Mouse (Mus musculus): Measurements from ENCODE around the gene Tom1l2. TPM values are rescaled to one million over a fixed set of nuclear protein-coding genes. Genes with fewer than 3 reads are reported as not detected.
A peak's percentile ranks its signal among the peaks of the same experiment; 100 is the strongest.

Tom1l2 gene
- polyA plus RNA-seq (2015; fragmentation: Nextera tagmentation; extraction: Ambion mirVana) = 5.7 and 6.8 TPM in 2 replicates

DNA sequence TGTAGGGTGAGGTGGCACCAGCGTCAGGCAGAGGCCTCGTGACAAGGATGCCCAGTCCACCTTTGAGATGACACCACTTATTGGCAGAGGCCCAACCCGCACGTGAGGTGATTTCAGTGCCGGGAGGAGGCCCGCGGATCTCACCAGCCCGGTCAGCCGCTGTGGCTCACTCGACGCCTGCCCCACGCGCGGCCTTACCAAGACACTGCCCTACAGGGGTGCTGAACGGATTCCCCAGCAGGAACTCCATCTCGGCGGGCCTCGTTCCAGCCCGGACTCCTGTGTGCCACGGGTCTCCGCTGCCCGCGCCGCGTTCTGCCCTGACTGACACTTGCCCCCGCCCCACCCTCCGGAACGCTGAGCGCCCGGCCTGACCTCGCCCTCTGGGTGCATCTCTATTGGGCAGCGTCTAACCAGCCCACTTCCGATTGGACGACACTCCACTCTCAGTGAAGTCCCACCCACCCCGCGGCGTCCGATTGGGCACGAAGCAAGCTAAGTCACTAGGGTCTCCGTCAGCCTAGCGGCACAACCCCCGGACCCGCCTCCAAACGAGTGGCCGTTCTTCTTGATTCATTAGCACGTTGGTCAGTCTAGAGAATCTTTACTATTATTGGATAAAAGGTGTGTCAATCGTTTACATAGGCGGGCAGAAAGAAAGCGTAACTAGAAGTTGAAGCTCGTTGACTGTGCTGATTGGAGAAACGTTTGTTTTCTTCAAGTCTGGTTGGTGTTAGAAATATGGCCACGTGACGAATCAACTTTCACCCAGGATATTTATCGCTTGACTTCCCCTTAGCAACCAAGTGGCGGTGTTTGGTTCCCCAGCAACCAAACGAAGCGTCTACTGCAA is at the start of gene Tom1l2, which contains the start of gene Drc3:
Tom1l2 (minus strand) TSS at position 347 of the 853 bp plus-strand sequence.
Drc3 (plus strand) TSS at position 771 of the 853 bp plus-strand sequence.
- peak; percentile 98 for ATAC-seq (ENCODE audit: low read depth)
- no peaks in the 10 kb centered on the region for H3K27me3 ChIP-seq (ENCODE audit: control insufficient read depth, insufficient read depth, low read depth, low read length)
- no peaks in the 10 kb centered on the region for H3K9me3 ChIP-seq (replicated peaks; ENCODE audit: control insufficient read depth, low read length)
- peak within 1 kb of the TSS; percentile 85 for H3K9ac ChIP-seq (ENCODE audit: low read depth, low read length)
- peaks cover 18% of the 10 kb centered on the region for H3K4me1 ChIP-seq (ENCODE audit: control insufficient read depth, low read depth, low read length)
- peak within 1 kb of the TSS; percentile 95 for H3K4me2 ChIP-seq (ENCODE audit: low read depth, low read length)
- H3K36me3 ChIP-seq (ENCODE audit: control insufficient read depth, insufficient read depth) = no peaks in the 10 kb centered on the region
- peak within 1 kb of the TSS; percentile 78 for H3K27ac ChIP-seq (ENCODE audit: low read length)
- under 1% methylated on average over 57 of the region's 57 CpGs for WGBS (ENCODE audit: insufficient replicate concordance)
- peak within 1 kb of the TSS; percentile 83 for H3K4me3 ChIP-seq (ENCODE audit: low read depth, low read length)

DNA sequence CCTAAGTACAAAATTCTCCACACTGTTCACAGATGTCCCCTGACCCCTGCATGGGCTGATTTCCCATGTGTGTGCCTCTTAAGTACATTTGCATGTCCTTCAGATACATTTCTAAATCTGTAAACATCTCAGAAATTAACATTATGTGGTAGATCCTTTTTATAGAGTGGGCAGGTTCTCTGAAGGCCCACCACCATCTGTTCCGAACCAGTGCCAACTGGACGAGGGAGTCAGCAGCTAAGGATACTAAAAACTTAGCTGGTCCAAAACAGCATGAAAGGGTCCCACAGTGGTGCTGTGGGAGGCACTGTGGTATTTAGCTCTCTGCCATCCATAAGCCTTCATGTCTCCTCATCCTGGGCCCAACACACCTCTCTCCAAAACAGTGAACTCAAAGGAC is 44.5 kb upstream of the Tom1l2 start:
- Histone ChIP-seq H3K9ac (ENCODE audit: low read depth, low read length) (no peak overlapping the region), H3K4me2 (ENCODE audit: low read depth, low read length) (no peak overlapping the region), H3K27me3 (ENCODE audit: control insufficient read depth, insufficient read depth, low read depth, low read length) (no peaks in the 10 kb centered on the region), H3K4me3 (ENCODE audit: low read depth, low read length) (no peak overlapping the region), H3K9me3 (replicated peaks; ENCODE audit: control insufficient read depth, low read length) (no peaks in the 10 kb centered on the region), H3K27ac (ENCODE audit: low read length) (no peak overlapping the region), H3K36me3 (ENCODE audit: control insufficient read depth, insufficient read depth) (peaks cover 8% of the 10 kb centered on the region), H3K4me1 (ENCODE audit: control insufficient read depth, low read depth, low read length) (no peaks in the 10 kb centered on the region)
- ATAC-seq (ENCODE audit: low read depth) = no peak
- WGBS (ENCODE audit: insufficient replicate concordance) = 63% methylated on average over 2 of the region's 2 CpGs

DNA sequence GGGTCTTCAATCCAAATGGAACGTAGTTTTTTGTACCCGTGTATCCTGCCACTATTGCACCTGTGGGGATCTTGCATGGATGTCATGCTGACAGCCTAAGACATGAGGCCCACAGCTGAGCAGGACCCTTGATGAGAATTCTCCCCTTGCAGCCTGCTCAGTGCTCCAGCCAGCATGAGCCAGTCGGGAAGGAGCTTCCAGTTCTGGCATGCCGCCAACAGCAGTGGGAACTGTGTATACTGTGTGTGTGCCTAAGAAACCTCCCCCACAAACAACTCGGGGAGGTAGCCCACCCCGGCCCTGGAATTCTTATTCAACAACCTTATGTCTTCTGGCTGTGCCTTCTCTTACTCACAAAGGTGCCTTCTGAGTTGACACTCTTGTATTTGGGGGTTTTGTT is 43.8 kb upstream of the Tom1l2 start:
- Histone ChIP-seq H3K27ac (ENCODE audit: low read length) (no peak overlapping the region), H3K9me3 (replicated peaks; ENCODE audit: control insufficient read depth, low read length) (no peaks in the 10 kb centered on the region), H3K9ac (ENCODE audit: low read depth, low read length) (no peak overlapping the region), H3K4me3 (ENCODE audit: low read depth, low read length) (no peak overlapping the region), H3K4me2 (ENCODE audit: low read depth, low read length) (no peak overlapping the region), H3K4me1 (ENCODE audit: control insufficient read depth, low read depth, low read length) (no peaks in the 10 kb centered on the region), H3K27me3 (ENCODE audit: control insufficient read depth, insufficient read depth, low read depth, low read length) (no peaks in the 10 kb centered on the region), H3K36me3 (ENCODE audit: control insufficient read depth, insufficient read depth) (peaks cover 8% of the 10 kb centered on the region)
- ATAC-seq (ENCODE audit: low read depth) = no peak
- 58% methylated on average over 6 of the region's 6 CpGs for WGBS (ENCODE audit: insufficient replicate concordance)

DNA sequence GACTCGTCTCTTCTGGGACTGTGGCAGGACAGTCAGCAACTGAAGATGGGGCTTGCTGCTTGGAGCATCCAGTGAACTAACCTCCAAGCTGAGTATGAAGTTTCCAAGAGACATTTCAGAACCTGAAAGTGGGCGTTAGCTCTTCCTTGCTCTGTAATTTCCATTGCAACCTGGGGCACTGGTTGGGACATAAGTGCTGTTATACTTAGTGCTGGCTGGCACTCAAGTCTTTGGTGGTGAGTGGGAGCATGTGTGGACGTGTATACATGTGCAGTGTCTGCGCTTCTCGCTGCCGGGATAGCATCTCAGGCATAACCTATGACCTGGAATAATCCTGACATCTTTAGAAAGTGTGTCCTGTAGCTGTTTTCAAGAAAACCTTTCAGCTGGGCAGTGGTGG is 38.6 kb upstream of the Tom1l2 start:
- Histone ChIP-seq H3K4me3 (ENCODE audit: low read depth, low read length) (no peak overlapping the region), H3K9me3 (replicated peaks; ENCODE audit: control insufficient read depth, low read length) (no peaks in the 10 kb centered on the region), H3K27ac (ENCODE audit: low read length) (no peak overlapping the region), H3K9ac (ENCODE audit: low read depth, low read length) (no peak overlapping the region), H3K36me3 (ENCODE audit: control insufficient read depth, insufficient read depth) (no peaks in the 10 kb centered on the region), H3K4me2 (ENCODE audit: low read depth, low read length) (no peak overlapping the region), H3K27me3 (ENCODE audit: control insufficient read depth, insufficient read depth, low read depth, low read length) (no peaks in the 10 kb centered on the region), H3K4me1 (ENCODE audit: control insufficient read depth, low read depth, low read length) (no peaks in the 10 kb centered on the region)
- WGBS (ENCODE audit: insufficient replicate concordance) = 68% methylated on average over 6 of the region's 6 CpGs
- no peak for ATAC-seq (ENCODE audit: low read depth)

DNA sequence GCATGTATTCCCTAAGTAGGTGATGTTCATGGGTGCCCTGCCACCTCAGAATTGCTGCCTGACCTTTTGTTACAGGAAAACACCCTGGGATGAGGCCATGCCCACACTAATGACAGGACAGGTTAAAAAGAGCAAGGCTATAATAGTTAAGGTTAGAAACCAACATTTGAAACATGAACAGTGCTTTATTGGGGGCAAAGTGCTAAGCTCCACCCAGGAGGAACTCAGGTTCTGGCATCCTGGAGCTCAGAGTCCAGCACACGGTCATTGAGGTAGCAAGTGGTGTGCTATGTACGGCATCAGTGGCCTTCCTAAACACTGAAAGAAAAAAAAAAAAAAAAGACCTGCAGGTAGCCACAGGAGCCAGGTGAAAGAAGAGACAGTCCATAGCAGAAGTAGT is 35.2 kb upstream of the Tom1l2 start:
- WGBS (ENCODE audit: insufficient replicate concordance) = 63% methylated on average over 2 of the region's 2 CpGs
- Histone ChIP-seq H3K4me1 (ENCODE audit: control insufficient read depth, low read depth, low read length) (no peaks in the 10 kb centered on the region), H3K9me3 (replicated peaks; ENCODE audit: control insufficient read depth, low read length) (no peaks in the 10 kb centered on the region), H3K27me3 (ENCODE audit: control insufficient read depth, insufficient read depth, low read depth, low read length) (peaks cover 3% of the 10 kb centered on the region; the same call in 1 of the 2 replicates), H3K9ac (ENCODE audit: low read depth, low read length) (no peak overlapping the region), H3K4me2 (ENCODE audit: low read depth, low read length) (no peak overlapping the region), H3K4me3 (ENCODE audit: low read depth, low read length) (no peak overlapping the region), H3K36me3 (ENCODE audit: control insufficient read depth, insufficient read depth) (no peaks in the 10 kb centered on the region), H3K27ac (ENCODE audit: low read length) (no peak overlapping the region)
- no peak for ATAC-seq (ENCODE audit: low read depth)

DNA sequence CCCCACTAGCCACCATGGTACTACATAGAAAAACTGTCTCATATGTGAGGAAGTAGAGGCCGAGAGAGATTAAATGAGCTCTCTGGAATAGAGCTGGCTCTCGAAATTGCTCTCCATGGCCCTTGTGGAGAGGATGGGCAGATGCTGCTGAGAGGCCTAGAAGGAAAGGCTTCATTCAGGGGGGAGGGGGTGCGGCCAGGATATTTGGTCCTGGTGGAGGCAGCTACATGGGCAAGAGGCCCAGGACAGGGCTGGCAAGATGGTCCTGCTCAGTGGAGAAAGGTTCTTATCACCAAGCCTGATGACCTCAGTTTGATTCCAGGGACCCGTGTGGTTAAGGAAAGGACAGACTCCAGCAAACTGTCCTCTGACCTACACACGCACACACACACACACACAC is 33.2 kb upstream of the Tom1l2 start:
- H3K4me2 ChIP-seq (ENCODE audit: low read depth, low read length) = no peak overlapping the region
- H3K9ac ChIP-seq (ENCODE audit: low read depth, low read length) = no peak overlapping the region
- 59% methylated on average over 5 of the region's 5 CpGs for WGBS (ENCODE audit: insufficient replicate concordance)

DNA sequence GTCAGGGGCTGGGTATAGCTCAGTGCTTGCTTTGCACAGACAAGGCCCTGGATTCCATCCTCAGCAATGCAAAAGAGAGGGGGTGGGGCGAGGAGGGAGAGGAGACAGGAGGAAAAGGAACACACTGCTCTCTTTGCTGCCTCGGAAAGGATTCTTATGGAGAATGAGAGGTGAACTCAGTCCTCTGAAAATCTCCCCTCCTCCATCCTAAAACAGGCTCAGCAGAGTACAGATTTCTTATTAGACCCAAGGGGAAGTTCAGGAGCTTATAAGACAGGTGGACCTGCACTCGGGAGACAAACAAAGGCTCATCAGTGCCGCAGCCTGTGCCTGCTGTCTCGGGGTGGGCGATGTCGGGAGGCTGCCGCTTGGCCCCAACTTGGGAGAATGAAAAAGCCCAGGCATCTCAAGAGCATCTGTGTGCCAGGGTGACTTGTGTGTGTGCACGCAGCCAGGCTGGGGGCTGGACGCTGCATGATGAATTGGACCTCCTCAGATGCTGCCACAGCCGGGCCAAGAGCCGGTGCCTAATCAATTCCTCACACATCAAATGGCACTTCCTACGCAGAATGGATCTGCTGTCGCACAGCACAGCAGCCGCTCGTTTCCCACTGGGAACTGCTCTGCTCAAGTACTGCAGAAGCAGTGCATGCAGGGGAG is 32.2 kb upstream of the Tom1l2 start:
- H3K4me2 ChIP-seq (ENCODE audit: low read depth, low read length) = no peak overlapping the region
- H3K4me1 ChIP-seq (ENCODE audit: control insufficient read depth, low read depth, low read length) = no peaks in the 10 kb centered on the region
- no peak overlapping the region for H3K27ac ChIP-seq (ENCODE audit: low read length)
- no peak overlapping the region for H3K4me3 ChIP-seq (ENCODE audit: low read depth, low read length)
- no peaks in the 10 kb centered on the region for H3K36me3 ChIP-seq (ENCODE audit: control insufficient read depth, insufficient read depth)
- WGBS (ENCODE audit: insufficient replicate concordance) = 22% methylated on average over 16 of the region's 16 CpGs
- H3K9me3 ChIP-seq (replicated peaks; ENCODE audit: control insufficient read depth, low read length) = no peaks in the 10 kb centered on the region
- peaks cover 3% of the 10 kb centered on the region; the same call in 1 of the 2 replicates for H3K27me3 ChIP-seq (ENCODE audit: control insufficient read depth, insufficient read depth, low read depth, low read length)
- H3K9ac ChIP-seq (ENCODE audit: low read depth, low read length) = no peak overlapping the region
- no peak for ATAC-seq (ENCODE audit: low read depth)

More for the DNA sequence above, 33.2 kb upstream of the Tom1l2 start:
- Histone ChIP-seq H3K36me3 (ENCODE audit: control insufficient read depth, insufficient read depth) (no peaks in the 10 kb centered on the region), H3K9me3 (replicated peaks; ENCODE audit: control insufficient read depth, low read length) (no peaks in the 10 kb centered on the region), H3K4me3 (ENCODE audit: low read depth, low read length) (no peak overlapping the region), H3K27ac (ENCODE audit: low read length) (no peak overlapping the region), H3K4me1 (ENCODE audit: control insufficient read depth, low read depth, low read length) (no peaks in the 10 kb centered on the region), H3K27me3 (ENCODE audit: control insufficient read depth, insufficient read depth, low read depth, low read length) (peaks cover 3% of the 10 kb centered on the region; the same call in 1 of the 2 replicates)
- ATAC-seq (ENCODE audit: low read depth) = no peak

DNA sequence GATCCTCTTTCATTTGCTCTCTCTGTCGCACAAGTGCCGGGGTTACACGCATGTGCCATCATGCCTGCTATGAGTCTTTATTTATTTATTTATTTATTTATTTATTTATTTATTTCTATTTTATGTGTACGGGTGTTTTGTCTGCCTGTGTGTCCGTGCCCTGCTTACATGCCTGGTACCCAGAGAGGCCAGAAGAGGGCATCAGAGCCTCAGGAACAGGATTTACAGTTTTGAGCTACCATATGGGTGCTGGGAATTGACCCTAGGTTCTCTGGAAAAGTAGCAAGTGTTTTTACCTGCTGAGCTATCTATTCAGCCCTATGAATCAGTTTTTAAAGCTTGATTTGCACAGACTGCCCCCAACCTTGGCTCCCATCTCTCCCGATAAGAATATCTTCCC is 30.8 kb upstream of the Tom1l2 start:
- Histone ChIP-seq H3K4me1 (ENCODE audit: control insufficient read depth, low read depth, low read length) (no peaks in the 10 kb centered on the region), H3K4me2 (ENCODE audit: low read depth, low read length) (no peak overlapping the region), H3K27ac (ENCODE audit: low read length) (no peak overlapping the region), H3K27me3 (ENCODE audit: control insufficient read depth, insufficient read depth, low read depth, low read length) (peaks cover 3% of the 10 kb centered on the region; the same call in 1 of the 2 replicates), H3K4me3 (ENCODE audit: low read depth, low read length) (no peak overlapping the region), H3K36me3 (ENCODE audit: control insufficient read depth, insufficient read depth) (no peaks in the 10 kb centered on the region), H3K9me3 (replicated peaks; ENCODE audit: control insufficient read depth, low read length) (no peaks in the 10 kb centered on the region), H3K9ac (ENCODE audit: low read depth, low read length) (no peak overlapping the region)
- ATAC-seq (ENCODE audit: low read depth) = no peak
- 70% methylated on average over 6 of the region's 6 CpGs for WGBS (ENCODE audit: insufficient replicate concordance)

DNA sequence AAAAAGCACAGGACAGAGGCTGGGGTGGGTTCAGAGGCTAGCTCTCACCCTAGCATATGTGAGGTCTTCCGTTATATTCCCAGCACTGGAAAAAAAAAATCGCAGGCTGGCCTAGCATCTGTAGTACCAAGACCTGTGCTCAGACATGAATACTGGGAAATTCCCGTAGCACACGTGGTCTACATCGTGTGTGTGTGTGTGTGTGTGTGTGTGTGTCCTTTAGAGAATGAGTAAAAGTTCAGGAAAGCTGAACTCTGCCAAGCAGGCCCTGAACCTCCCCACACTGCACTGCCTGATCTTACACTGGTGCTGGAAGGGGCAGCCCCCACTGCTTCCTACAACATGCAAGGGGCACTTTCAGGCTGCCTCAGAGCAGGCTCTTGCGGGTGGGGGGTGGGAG is 21.8 kb upstream of the Tom1l2 start:
- Histone ChIP-seq H3K4me3 (ENCODE audit: low read depth, low read length) (no peak overlapping the region), H3K27ac (ENCODE audit: low read length) (no peak overlapping the region), H3K27me3 (ENCODE audit: control insufficient read depth, insufficient read depth, low read depth, low read length) (no peaks in the 10 kb centered on the region), H3K9me3 (replicated peaks; ENCODE audit: control insufficient read depth, low read length) (no peaks in the 10 kb centered on the region), H3K4me1 (ENCODE audit: control insufficient read depth, low read depth, low read length) (no peaks in the 10 kb centered on the region), H3K4me2 (ENCODE audit: low read depth, low read length) (no peak overlapping the region), H3K9ac (ENCODE audit: low read depth, low read length) (no peak overlapping the region), H3K36me3 (ENCODE audit: control insufficient read depth, insufficient read depth) (no peaks in the 10 kb centered on the region)
- ATAC-seq (ENCODE audit: low read depth) = no peak
- WGBS (ENCODE audit: insufficient replicate concordance) = 72% methylated on average over 6 of the region's 6 CpGs
